ENCODE assay signal across 8 mouse cellular contexts in genomic region chr4:109241934-109242333, GRCm38 (mm10). TPM values are rescaled to one million over a fixed set of nuclear protein-coding genes. Genes with fewer than 3 reads are reported as not detected.
DNase-seq lines count a peak whose midpoint lies in the region; ATAC-seq and TF ChIP-seq lines count a peak whose summit lies in the region.
"Had no signal": no experiment of that assay in that cellular context is flagged by ENCODE, and none has a peak within 500 bp of the region (broad histone marks: within the 10 kb centered on the region; RNA-seq: fewer than 3 reads in every experiment).

No protein-coding gene starts in this region.

- H3K4me1 ChIP-seq in heart, adult 2 months (ENCODE audit: control insufficient read depth, insufficient read depth, low read length) = peaks cover 2% of the 10 kb centered on the region; the same call in 1 of the 2 replicates

- TF ChIP-seq EP300 in heart, adult 2 months (IDR thresholded peaks at IDR 0.05; ENCODE audit: insufficient read depth, low read depth, low read length) = no peak

- no peak for ATAC-seq in erythroblast, adult 5-6 weeks (replicated peaks; ENCODE audit: low FRiP score, poor library complexity, severe bottlenecking)

- H3K79me2 ChIP-seq in heart, adult 2 months (replicated peaks; ENCODE audit: control insufficient read depth, insufficient read depth, low read length) = no peaks in the 10 kb centered on the region

- TF ChIP-seq CTCF in heart, adult 2 months (IDR thresholded peaks at IDR 0.05) = no peak

- 31% methylated on average over 4 of the region's 4 CpGs for WGBS in heart, adult 2 months

- H3K9ac ChIP-seq in heart, adult 2 months (ENCODE audit: low read depth, low read length) = no peak overlapping the region

- DNase-seq in layer of hippocampus, adult 9-11 months = peak; percentile 9
- DNase-seq in layer of hippocampus, postnatal 10 days (ENCODE audit: low spot score in 2 of 2) = no peak
- peak; percentile 54 for DNase-seq in cerebellum, adult 9-10 months
- peak in 1 of 2 experiments; percentile 74 for DNase-seq in heart, adult 2 months
- DNase-seq in lung, postnatal 4 days = peak; percentile 39 to 66
- no peak for DNase-seq in frontal cortex, postnatal 14 days (ENCODE audit: low spot score in 2 of 2)

- no peak overlapping the region for H3K4me3 ChIP-seq in heart, adult 2 months

- H3K27ac ChIP-seq in heart, adult 2 months = peak overlapping the region; percentile 36

- no peaks in the 10 kb centered on the region for H3K27me3 ChIP-seq in heart, adult 2 months (ENCODE audit: control insufficient read depth, insufficient read depth, low read length)

- TF ChIP-seq POLR2A in heart, adult 2 months (IDR thresholded peaks at IDR 0.05; ENCODE audit: insufficient read depth, low read depth, low read length) = no peak

- intact Hi-C loops in heart, adult 2 months (cut with DNase I) = no loop called here

- H3K36me3 ChIP-seq in heart, adult 2 months (ENCODE audit: control insufficient read depth, insufficient read depth, low read length) = no peaks in the 10 kb centered on the region

RNA-seq across cellular contexts. Expression of gene Calr4, which starts 7.6 kb away (rescaled TPM):
- under 1 TPM; 0.71 to 0.85 TPM for total RNA-seq in layer of hippocampus, postnatal 10 days (2021)
- not detected for total RNA-seq in heart, adult 2 months (2021)
- polyA plus RNA-seq in heart, adult 2 months (2012; rRNA removed) = 0.15 TPM in 1 of 2 replicates, not detected in the other
- not detected in 2 replicates for total RNA-seq in erythroblast, adult 5-6 weeks (2015; ENCODE audit: low replicate concordance)
- total RNA-seq in erythroblast, adult 5-6 weeks (2017; ENCODE audit: low replicate concordance) = not detected in 2 replicates
- polyA plus RNA-seq: limb, embryonic 11.5 days had no signal

RNA-seq across cellular contexts. Expression of gene Eps15, which starts 38.1 kb away (rescaled TPM):
- 100 to 1,000 TPM; 168 TPM for total RNA-seq in layer of hippocampus, postnatal 10 days (2021)
- 10 to 100 TPM; 43.1 to 46.8 TPM for total RNA-seq in heart, adult 2 months (2021)
- polyA plus RNA-seq in heart, adult 2 months (2012; rRNA removed) = 9.9 and 19.3 TPM in 2 replicates
- 62.3 and 67.7 TPM in 2 replicates for total RNA-seq in erythroblast, adult 5-6 weeks (2015; ENCODE audit: low replicate concordance)
- total RNA-seq in erythroblast, adult 5-6 weeks (2017; ENCODE audit: low replicate concordance) = 53.4 and 81.4 TPM in 2 replicates

RNA-seq across cellular contexts. Expression of gene Osbpl9, which starts 39.9 kb away (rescaled TPM):
- 10 to 100 TPM; 56.5 to 63.7 TPM for total RNA-seq in layer of hippocampus, postnatal 10 days (2021)
- total RNA-seq in heart, adult 2 months (2021) = 100 to 1,000 TPM in 1 of 2 experiments, 10 to 100 TPM in 1; 91.6 to 102 TPM
- polyA plus RNA-seq in heart, adult 2 months (2012; rRNA removed) = 92.3 and 142 TPM in 2 replicates
- 54.8 and 76.5 TPM in 2 replicates for total RNA-seq in erythroblast, adult 5-6 weeks (2015; ENCODE audit: low replicate concordance)
- total RNA-seq in erythroblast, adult 5-6 weeks (2017; ENCODE audit: low replicate concordance) = 33.3 and 46.8 TPM in 2 replicates

Comparison
In these comparisons a context has a peak if more than half of its experiments do, and no peak if none do; other contexts are left out.
1. DNase-seq: peak in layer of hippocampus, adult 9-11 months (single experiment), cerebellum, adult 9-10 months (single experiment) and lung, postnatal 4 days (2 of 2); none in layer of hippocampus, postnatal 10 days (0 of 2) and frontal cortex, postnatal 14 days (0 of 2).